ENCODE assay signal across 19 mouse cellular contexts in the genomic region with DNA sequence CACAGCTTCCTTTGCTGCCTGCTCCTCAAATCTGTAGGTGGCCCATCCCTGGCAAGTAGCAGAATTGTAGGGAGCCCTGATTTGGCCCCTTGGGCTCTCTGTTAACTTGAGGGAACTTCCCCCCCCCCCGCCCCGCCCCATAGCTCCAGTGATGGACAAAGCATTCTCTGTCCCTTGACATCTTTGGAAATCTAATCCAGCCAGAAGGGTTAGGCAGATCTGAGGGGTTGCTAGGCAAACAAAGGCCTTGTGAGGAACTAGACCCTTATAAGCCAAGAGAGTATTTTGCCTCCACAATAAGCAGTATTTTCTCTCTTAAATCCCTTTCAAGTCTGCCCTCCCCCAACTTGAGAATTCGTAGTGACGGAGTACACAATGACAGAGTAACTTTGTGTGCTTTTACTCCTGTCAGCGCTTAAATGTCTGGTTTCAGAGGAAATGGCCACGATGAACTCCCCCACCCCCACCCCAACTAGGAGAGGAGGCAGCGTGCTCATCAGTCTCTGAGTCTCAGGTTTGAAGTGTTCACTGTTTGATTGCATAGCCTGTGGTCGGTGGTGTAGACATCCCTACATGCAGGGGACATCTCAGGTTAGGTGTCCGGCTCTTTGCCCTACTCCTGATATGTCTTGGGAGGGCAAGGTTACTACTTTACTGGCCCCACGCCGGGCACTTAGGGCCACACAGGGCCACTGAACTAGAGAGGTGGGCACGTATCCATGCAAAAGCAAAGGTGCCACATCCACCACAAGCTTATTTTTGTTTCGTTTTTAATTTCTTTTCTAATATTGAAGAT.
DNase-seq lines count a peak whose midpoint lies in the region; ATAC-seq and TF ChIP-seq lines count a peak whose summit lies in the region.
"Had no signal": no experiment of that assay in that cellular context is flagged by ENCODE, and none has a peak within 500 bp of the region (broad histone marks: within the 10 kb centered on the region; RNA-seq: fewer than 3 reads in every experiment).

No protein-coding gene starts in this region.

- DNase-seq in forebrain, postnatal 0 days: no peak
- DNase-seq in midbrain, embryonic 10.5 days (ENCODE audit: low spot score): peak; percentile 33
- no peak for DNase-seq in hindbrain, postnatal 0 days (ENCODE audit: low spot score)
- no peak for DNase-seq in midbrain, postnatal 0 days (ENCODE audit: low spot score)
- DNase-seq in adrenal gland, postnatal 36 days: no peak
- DNase-seq: adrenal gland, postnatal 25 days; cerebellum, adult 11 months; cerebellum, adult 9-11 months; gastrocnemius, postnatal 25 days; heart, postnatal 36 days; kidney, adult 8-10 months; kidney, postnatal 10 days; lung, postnatal 10 days; thymus, adult 18-20 months; thymus, postnatal 4 days had no signal

- H3K9ac ChIP-seq in forebrain, postnatal 0 days: no peak overlapping the region
- H3K9ac ChIP-seq in forebrain, embryonic 12.5 days: no peak overlapping the region
- H3K9ac ChIP-seq in midbrain, embryonic 15.5 days: no peak overlapping the region
- no peak overlapping the region for H3K9ac ChIP-seq in hindbrain, postnatal 0 days (replicated peaks; ENCODE audit: low read length)
- no peak overlapping the region for H3K9ac ChIP-seq in midbrain, postnatal 0 days (replicated peaks; ENCODE audit: low read length, poor library complexity, severe bottlenecking)
- H3K9ac ChIP-seq in intestine, postnatal 0 days (ENCODE audit: low read depth, low read length): no peak overlapping the region
- H3K9ac ChIP-seq: heart, embryonic 15.5 days had no signal

- 0 out of 2 replicates have a peak, but pooled peaks have one; percentile 29 for ATAC-seq in forebrain, postnatal 0 days
- ATAC-seq in forebrain, embryonic 12.5 days (ENCODE audit: low FRiP score): no peak
- no peak; the same call in 1 of the 2 replicates for ATAC-seq in midbrain, embryonic 15.5 days (replicated peaks)
- peak; percentile 43; the same call in 1 of the 2 replicates for ATAC-seq in hindbrain, postnatal 0 days
- peak; percentile 49; the same call in 1 of the 2 replicates for ATAC-seq in midbrain, postnatal 0 days (ENCODE audit: low FRiP score)
- ATAC-seq in intestine, postnatal 0 days: no peak

- no peaks in the 10 kb centered on the region for H3K36me3 ChIP-seq in forebrain, postnatal 0 days (ENCODE audit: insufficient read depth)
- no peaks in the 10 kb centered on the region for H3K36me3 ChIP-seq in forebrain, embryonic 12.5 days (replicated peaks)
- no peaks in the 10 kb centered on the region for H3K36me3 ChIP-seq in midbrain, embryonic 10.5 days
- no peaks in the 10 kb centered on the region for H3K36me3 ChIP-seq in midbrain, embryonic 15.5 days (replicated peaks)
- H3K36me3 ChIP-seq in hindbrain, postnatal 0 days (ENCODE audit: insufficient read depth, low read length): no peaks in the 10 kb centered on the region
- H3K36me3 ChIP-seq in midbrain, postnatal 0 days (ENCODE audit: insufficient read depth, low read length): no peaks in the 10 kb centered on the region
- H3K36me3 ChIP-seq in intestine, postnatal 0 days (ENCODE audit: control insufficient read depth, insufficient read depth): no peaks in the 10 kb centered on the region
- H3K36me3 ChIP-seq: heart, embryonic 15.5 days had no signal

- TF ChIP-seq CTCF in forebrain, postnatal 0 days (IDR thresholded peaks at IDR 0.05; ENCODE audit: low read depth): no peak
- TF ChIP-seq CTCF in hindbrain, postnatal 0 days (IDR thresholded peaks at IDR 0.05; ENCODE audit: low read depth): no peak
- TF ChIP-seq CTCF in midbrain, postnatal 0 days (IDR thresholded peaks at IDR 0.05): no peak
- TF ChIP-seq CTCF in intestine, postnatal 0 days (IDR thresholded peaks at IDR 0.05; ENCODE audit: low read depth): no peak

- no peak overlapping the region for H3K27ac ChIP-seq in forebrain, postnatal 0 days (ENCODE audit: low read depth, low read length)
- no peak overlapping the region for H3K27ac ChIP-seq in forebrain, embryonic 12.5 days
- peak overlapping the region; percentile 78 for H3K27ac ChIP-seq in midbrain, embryonic 10.5 days (replicated peaks)
- no peak overlapping the region for H3K27ac ChIP-seq in midbrain, embryonic 15.5 days
- H3K27ac ChIP-seq in hindbrain, postnatal 0 days: no peak overlapping the region
- H3K27ac ChIP-seq in midbrain, postnatal 0 days (ENCODE audit: low read depth, low read length): no peak overlapping the region
- no peak overlapping the region for H3K27ac ChIP-seq in intestine, postnatal 0 days (ENCODE audit: low read depth, low read length)
- H3K27ac ChIP-seq: heart, embryonic 15.5 days had no signal

- no peaks in the 10 kb centered on the region for H3K9me3 ChIP-seq in forebrain, postnatal 0 days (ENCODE audit: low read length)
- H3K9me3 ChIP-seq in forebrain, embryonic 12.5 days: no peaks in the 10 kb centered on the region
- no peaks in the 10 kb centered on the region for H3K9me3 ChIP-seq in midbrain, embryonic 10.5 days (replicated peaks)
- no peaks in the 10 kb centered on the region for H3K9me3 ChIP-seq in midbrain, embryonic 15.5 days
- no peaks in the 10 kb centered on the region for H3K9me3 ChIP-seq in hindbrain, postnatal 0 days (ENCODE audit: low read length)
- H3K9me3 ChIP-seq in midbrain, postnatal 0 days (ENCODE audit: low read length): no peaks in the 10 kb centered on the region
- no peaks in the 10 kb centered on the region for H3K9me3 ChIP-seq in intestine, postnatal 0 days (ENCODE audit: control insufficient read depth)
- H3K9me3 ChIP-seq: heart, embryonic 15.5 days had no signal

- H3K4me3 ChIP-seq in forebrain, postnatal 0 days (ENCODE audit: low read depth, low read length): no peak overlapping the region
- H3K4me3 ChIP-seq in forebrain, embryonic 12.5 days (replicated peaks): no peak overlapping the region
- H3K4me3 ChIP-seq in midbrain, embryonic 10.5 days: no peak overlapping the region
- no peak overlapping the region for H3K4me3 ChIP-seq in midbrain, embryonic 15.5 days
- H3K4me3 ChIP-seq in hindbrain, postnatal 0 days (ENCODE audit: low read length): no peak overlapping the region
- no peak overlapping the region for H3K4me3 ChIP-seq in midbrain, postnatal 0 days (ENCODE audit: low read depth, low read length)
- H3K4me3 ChIP-seq in intestine, postnatal 0 days (ENCODE audit: low read depth, low read length): no peak overlapping the region
- H3K4me3 ChIP-seq: heart, embryonic 15.5 days had no signal

- no peak overlapping the region for H3K4me2 ChIP-seq in forebrain, postnatal 0 days (ENCODE audit: low read depth)
- H3K4me2 ChIP-seq in forebrain, embryonic 12.5 days: no peak overlapping the region
- H3K4me2 ChIP-seq in midbrain, embryonic 15.5 days: no peak overlapping the region
- no peak overlapping the region for H3K4me2 ChIP-seq in hindbrain, postnatal 0 days (ENCODE audit: low read depth, low read length)
- no peak overlapping the region for H3K4me2 ChIP-seq in midbrain, postnatal 0 days (ENCODE audit: low read depth, low read length, poor library complexity, severe bottlenecking)
- H3K4me2 ChIP-seq in intestine, postnatal 0 days (replicated peaks; ENCODE audit: low read depth): no peak overlapping the region
- H3K4me2 ChIP-seq: heart, embryonic 15.5 days had no signal

- WGBS in forebrain, postnatal 0 days: 57% methylated on average over 13 of the region's 13 CpGs
- 53% methylated on average over 13 of the region's 13 CpGs for WGBS in forebrain, embryonic 12.5 days
- WGBS in midbrain, embryonic 10.5 days: 63% methylated on average over 13 of the region's 13 CpGs
- WGBS in midbrain, embryonic 15.5 days: 55% methylated on average over 13 of the region's 13 CpGs
- WGBS in hindbrain, postnatal 0 days: 69% methylated on average over 13 of the region's 13 CpGs
- 56% methylated on average over 13 of the region's 13 CpGs for WGBS in midbrain, postnatal 0 days
- WGBS in intestine, postnatal 0 days: 71% methylated on average over 13 of the region's 13 CpGs

- H3K4me1 ChIP-seq in forebrain, postnatal 0 days (ENCODE audit: insufficient read depth): no peaks in the 10 kb centered on the region
- peaks cover 17% of the 10 kb centered on the region for H3K4me1 ChIP-seq in forebrain, embryonic 12.5 days
- peaks cover 33% of the 10 kb centered on the region for H3K4me1 ChIP-seq in midbrain, embryonic 10.5 days
- H3K4me1 ChIP-seq in midbrain, embryonic 15.5 days: no peaks in the 10 kb centered on the region; the same call in 1 of the 2 replicates
- H3K4me1 ChIP-seq in hindbrain, postnatal 0 days (ENCODE audit: insufficient read depth, low read length): no peaks in the 10 kb centered on the region
- no peaks in the 10 kb centered on the region for H3K4me1 ChIP-seq in midbrain, postnatal 0 days (ENCODE audit: insufficient read depth, low read length)
- no peaks in the 10 kb centered on the region for H3K4me1 ChIP-seq in intestine, postnatal 0 days (replicated peaks; ENCODE audit: control insufficient read depth, insufficient read depth, low read length)

- H3K27me3 ChIP-seq in forebrain, postnatal 0 days (ENCODE audit: insufficient read depth, low read length): no peaks in the 10 kb centered on the region
- no peaks in the 10 kb centered on the region for H3K27me3 ChIP-seq in forebrain, embryonic 12.5 days
- no peaks in the 10 kb centered on the region for H3K27me3 ChIP-seq in midbrain, embryonic 10.5 days (ENCODE audit: low read depth, poor library complexity, severe bottlenecking)
- no peaks in the 10 kb centered on the region for H3K27me3 ChIP-seq in midbrain, embryonic 15.5 days (replicated peaks)
- H3K27me3 ChIP-seq in hindbrain, postnatal 0 days (ENCODE audit: insufficient read depth, low read length): no peaks in the 10 kb centered on the region
- H3K27me3 ChIP-seq in midbrain, postnatal 0 days (ENCODE audit: insufficient read depth, low read length): no peaks in the 10 kb centered on the region
- H3K27me3 ChIP-seq in intestine, postnatal 0 days (replicated peaks; ENCODE audit: control insufficient read depth, insufficient read depth, low read length): no peaks in the 10 kb centered on the region
- H3K27me3 ChIP-seq: heart, embryonic 15.5 days had no signal

Comparison
In these comparisons a context has a peak if more than half of its experiments do, and no peak if none do; other contexts are left out.
1. ATAC-seq: peak in forebrain, postnatal 0 days (single experiment), hindbrain, postnatal 0 days (single experiment) and midbrain, postnatal 0 days (single experiment); none in forebrain, embryonic 12.5 days (single experiment), midbrain, embryonic 15.5 days (single experiment) and intestine, postnatal 0 days (single experiment).